ENCODE assay signal across 19 mouse cellular contexts in the genomic region with DNA sequence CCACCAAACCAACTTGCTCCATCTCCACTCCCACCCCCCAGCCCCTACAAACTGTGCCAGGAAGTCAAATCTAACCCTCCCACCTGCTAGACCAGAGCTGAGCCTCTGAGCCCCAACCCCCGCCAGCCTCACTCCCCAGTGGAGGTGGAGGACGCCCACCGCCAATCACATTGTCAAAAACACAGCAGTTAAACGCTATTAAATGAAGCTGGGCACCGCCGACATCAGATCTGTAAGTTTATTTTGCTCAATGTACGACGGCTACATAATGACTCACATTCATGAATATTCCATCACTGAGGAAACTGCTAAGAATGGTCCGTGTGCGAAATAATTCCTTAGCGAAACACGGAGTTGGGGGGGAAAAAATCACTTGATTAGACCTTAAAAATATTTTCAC. TPM values are rescaled to one million over a fixed set of nuclear protein-coding genes. Genes with fewer than 3 reads are reported as not detected.
DNase-seq lines count a peak whose midpoint lies in the region; ATAC-seq and TF ChIP-seq lines count a peak whose summit lies in the region.
"Had no signal": no experiment of that assay in that cellular context is flagged by ENCODE, and none has a peak within 500 bp of the region (broad histone marks: within the 10 kb centered on the region; RNA-seq: fewer than 3 reads in every experiment).

No protein-coding gene starts in this region.

- no peaks in the 10 kb centered on the region; the same call in none of the 2 replicates for H3K36me3 ChIP-seq in heart, adult 2 months (ENCODE audit: control insufficient read depth, insufficient read depth, low read length)
- H3K36me3 ChIP-seq in liver, embryonic 13.5 days, result peaks cover 71% of the 10 kb centered on the region
- peaks cover 36% of the 10 kb centered on the region for H3K36me3 ChIP-seq in liver, embryonic 11.5 days (ENCODE audit: control insufficient read depth, insufficient read depth, low read length)

- DNase-seq in heart, adult 2 months, result no peak
- DNase-seq in heart, postnatal 36 days, result no peak
- DNase-seq in liver, embryonic 13.5 days, result no peak
- no peak for DNase-seq in liver, embryonic 11.5 days (ENCODE audit: low spot score)
- DNase-seq in thymus, postnatal 14 days, result peak; percentile 43
- DNase-seq in thymus, postnatal 0 days (ENCODE audit: low spot score), result no peak
- peak; percentile 56 for DNase-seq in thymus, postnatal 4 days
- no peak for DNase-seq in adrenal gland, adult 8-10 months
- DNase-seq: B cell, adult 2 months; gastrocnemius, postnatal 14 days; lung, adult 2 months had no signal

- TF ChIP-seq CTCF in heart, adult 2 months (IDR thresholded peaks at IDR 0.05), result no peak

- WGBS in heart, adult 2 months, result 88% methylated on average over 12 of the region's 12 CpGs
- WGBS in liver, embryonic 13.5 days (ENCODE audit: insufficient replicate concordance), result 76% methylated on average over 12 of the region's 12 CpGs
- 83% methylated on average over 12 of the region's 12 CpGs for WGBS in liver, embryonic 11.5 days

- peaks cover 20% of the 10 kb centered on the region for H3K4me1 ChIP-seq in heart, adult 2 months (ENCODE audit: control insufficient read depth, insufficient read depth, low read length)
- H3K4me1 ChIP-seq in liver, embryonic 13.5 days (replicated peaks), result peaks cover 73% of the 10 kb centered on the region
- peaks cover 10% of the 10 kb centered on the region for H3K4me1 ChIP-seq in liver, embryonic 11.5 days (replicated peaks; ENCODE audit: control insufficient read depth, insufficient read depth, low read length)

- H3K4me3 ChIP-seq in heart, adult 2 months, result no peak overlapping the region
- H3K4me3 ChIP-seq in liver, embryonic 13.5 days (replicated peaks), result no peak overlapping the region
- no peak overlapping the region for H3K4me3 ChIP-seq in liver, embryonic 11.5 days (ENCODE audit: low read depth, low read length)
- H3K4me3 ChIP-seq: heart, embryonic 10.5 days; hindbrain, embryonic 10.5 days; neural tube, embryonic 13.5 days had no signal

- TF ChIP-seq EP300 in heart, adult 2 months (IDR thresholded peaks at IDR 0.05; ENCODE audit: insufficient read depth, low read depth, low read length), result no peak

- no peak overlapping the region for H3K9ac ChIP-seq in heart, adult 2 months (ENCODE audit: low read depth, low read length)
- no peak overlapping the region for H3K9ac ChIP-seq in liver, embryonic 13.5 days
- no peak overlapping the region for H3K9ac ChIP-seq in liver, embryonic 11.5 days (ENCODE audit: low read depth, low read length)
- H3K9ac ChIP-seq: neural tube, embryonic 13.5 days had no signal

- no peaks in the 10 kb centered on the region for H3K79me2 ChIP-seq in heart, adult 2 months (replicated peaks; ENCODE audit: control insufficient read depth, insufficient read depth, low read length)

- no peak for TF ChIP-seq POLR2A in heart, adult 2 months (IDR thresholded peaks at IDR 0.05; ENCODE audit: insufficient read depth, low read depth, low read length)

- intact Hi-C loops in heart, adult 2 months (cut with DNase I), result no loop called here
- intact Hi-C loops in heart, postnatal 36 days (cut with DNase I), result no loop called here

- H3K27me3 ChIP-seq in heart, adult 2 months (ENCODE audit: control insufficient read depth, insufficient read depth, low read length), result no peaks in the 10 kb centered on the region
- H3K27me3 ChIP-seq in liver, embryonic 13.5 days, result no peaks in the 10 kb centered on the region
- no peaks in the 10 kb centered on the region for H3K27me3 ChIP-seq in liver, embryonic 11.5 days (replicated peaks; ENCODE audit: control insufficient read depth, insufficient read depth, low read length)
- H3K27me3 ChIP-seq: neural tube, embryonic 13.5 days had no signal

- H3K27ac ChIP-seq in heart, adult 2 months, result peak overlapping the region; percentile 89
- H3K27ac ChIP-seq in liver, embryonic 13.5 days, result peak overlapping the region; percentile 29; the same call in 1 of the 2 replicates
- H3K27ac ChIP-seq in liver, embryonic 11.5 days (ENCODE audit: low read depth, low read length), result no peak overlapping the region
- H3K27ac ChIP-seq: heart, embryonic 10.5 days; hindbrain, embryonic 10.5 days; kidney, postnatal 0 days; neural tube, embryonic 13.5 days had no signal

- no peaks in the 10 kb centered on the region for H3K9me3 ChIP-seq in liver, embryonic 13.5 days (replicated peaks)
- H3K9me3 ChIP-seq in liver, embryonic 11.5 days (ENCODE audit: control insufficient read depth, low read length), result no peaks in the 10 kb centered on the region
- H3K9me3 ChIP-seq: heart, embryonic 10.5 days; hindbrain, embryonic 10.5 days; neural tube, embryonic 13.5 days had no signal

- no peak overlapping the region for H3K4me2 ChIP-seq in liver, embryonic 13.5 days
- H3K4me2 ChIP-seq in liver, embryonic 11.5 days, result no peak overlapping the region
- H3K4me2 ChIP-seq: neural tube, embryonic 13.5 days had no signal

- ATAC-seq in liver, embryonic 13.5 days (ENCODE audit: low read depth), result no peak
- ATAC-seq in liver, embryonic 11.5 days (replicated peaks; ENCODE audit: low FRiP score), result no peak
- ATAC-seq: forebrain, embryonic 16.5 days; intestine, embryonic 16.5 days had no signal

RNA-seq across cellular contexts. Expression of gene Hspb1, which starts 20.5 kb away (rescaled TPM):
- 100 to 1,000 TPM; 434 to 446 TPM for total RNA-seq in heart, adult 2 months (2021)
- polyA plus RNA-seq in heart, adult 2 months (2012; rRNA removed), result 427 and 635 TPM in 2 replicates
- 100 to 1,000 TPM; 406 to 459 TPM for total RNA-seq in heart, postnatal 36 days (2021)
- polyA plus RNA-seq in liver, embryonic 13.5 days (2015; fragmentation: Nextera tagmentation; extraction: Ambion mirVana), result 6.4 and 7.3 TPM in 2 replicates
- 11.8 and 22.1 TPM in 2 replicates for polyA plus RNA-seq in liver, embryonic 11.5 days (2014; fragmentation: Nextera tagmentation; extraction: Ambion mirVana)
- 23.7 and 29.1 TPM in 2 replicates for polyA plus RNA-seq in thymus, postnatal 0 days (2015; fragmentation: Nextera tagmentation; extraction: Ambion mirVana)
- 100 to 1,000 TPM; 113 to 288 (median 256) TPM for total RNA-seq in adrenal gland, adult 8-10 months (2022)
- total RNA-seq: megakaryocyte-erythroid progenitor cell, adult 5-6 weeks; monocyte, adult 5-6 weeks had no signal

RNA-seq across cellular contexts. Expression of gene Ywhag, which starts 26.2 kb away (rescaled TPM):
- total RNA-seq in heart, adult 2 months (2021), result 100 to 1,000 TPM; 275 to 304 TPM
- polyA plus RNA-seq in heart, adult 2 months (2012; rRNA removed), result 99.0 and 116 TPM in 2 replicates
- total RNA-seq in heart, postnatal 36 days (2021), result 100 to 1,000 TPM; 279 to 282 TPM
- polyA plus RNA-seq in liver, embryonic 13.5 days (2015; fragmentation: Nextera tagmentation; extraction: Ambion mirVana), result 80.8 and 100 TPM in 2 replicates
- polyA plus RNA-seq in liver, embryonic 11.5 days (2014; fragmentation: Nextera tagmentation; extraction: Ambion mirVana), result 97.3 and 99.8 TPM in 2 replicates
- 69.4 and 69.8 TPM in 2 replicates for polyA plus RNA-seq in thymus, postnatal 0 days (2015; fragmentation: Nextera tagmentation; extraction: Ambion mirVana)
- 100 to 1,000 TPM; 434 to 601 (median 481) TPM for total RNA-seq in adrenal gland, adult 8-10 months (2022)

Comparison
In these comparisons a context has a peak if more than half of its experiments do, and no peak if none do; other contexts are left out.
1. DNase-seq: peak in thymus, postnatal 14 days (single experiment) and thymus, postnatal 4 days (single experiment); none in heart, adult 2 months (0 of 2), heart, postnatal 36 days (0 of 2), liver, embryonic 13.5 days (single experiment), liver, embryonic 11.5 days (single experiment), thymus, postnatal 0 days (single experiment) and adrenal gland, adult 8-10 months (single experiment).
2. RNA of gene Hspb1, which starts 20.5 kb away (polyA plus RNA-seq): 427 to 635 TPM in heart, adult 2 months; 23.7 to 29.1 TPM in thymus, postnatal 0 days, 11.8 to 22.1 TPM in liver, embryonic 11.5 days and 6.4 to 7.3 TPM in liver, embryonic 13.5 days; every median in the first group is over 10 times any median in the second.